Mouse (Mus musculus) MEL (cell line): Measurements from ENCODE around the gene Cxcl10. TPM values are rescaled to one million over a fixed set of nuclear protein-coding genes. Genes with fewer than 3 reads are reported as not detected.

Experiments used
- DNase-seq: peaks from one replicate; pipeline ENCODE4 v3.0.0; 2011; ENCODE audit warnings: low read depth, low spot score
- H3K27ac ChIP-seq: 2 replicates; pipeline ENCODE4 v1.5.1; 2012; ENCODE audit warnings: low read depth, mild to moderate bottlenecking, control low read depth, low read length, moderate library complexity; ENCODE audit not compliant: control insufficient read depth
- H3K27me3 ChIP-seq, 2 experiments: fragments of 150-350 bp in 1 of 2; sonication (generic) in 1 of 2; 2 replicates each; pipeline ENCODE4 v1.6.1; 2012; ENCODE audit warnings: low read length in 2 of 2, mild to moderate bottlenecking in 2 of 2, improper control_type of control experiment in 1 of 2, moderate library complexity in 1 of 2; ENCODE audit not compliant: insufficient read depth in 2 of 2, control insufficient read depth in 1 of 2
- H3K36me3 ChIP-seq, 2 experiments: 2 replicates each; pipeline ENCODE4 v1.6.1; 2012 to 2014; ENCODE audit warnings: low read length in 2 of 2, improper control_type of control experiment in 1 of 2, inconsistent platforms in 1 of 2, mild to moderate bottlenecking in 1 of 2; ENCODE audit not compliant: insufficient read depth in 2 of 2, control insufficient read depth in 1 of 2
- H3K4me1 ChIP-seq, 2 experiments: fragments of 150-350 bp in 1 of 2; sonication (generic) in 1 of 2; 2 replicates each; pipeline ENCODE4 v1.6.1; 2012; ENCODE audit warnings: low read length in 2 of 2, improper control_type of control experiment in 1 of 2, mild to moderate bottlenecking in 1 of 2; ENCODE audit not compliant: insufficient read depth in 2 of 2, control insufficient read depth in 1 of 2
- H3K4me3 ChIP-seq, 2 experiments: fragments of 150-350 bp in 1 of 2; sonication (generic) in 1 of 2; 2 replicates each; pipeline ENCODE4 v1.5.1; 2012; ENCODE audit warnings: low read depth in 2 of 2, low read length in 2 of 2, mild to moderate bottlenecking in 2 of 2, moderate library complexity in 2 of 2, control low read depth in 1 of 2, improper control_type of control experiment in 1 of 2; ENCODE audit not compliant: control insufficient read depth in 1 of 2, insufficient read depth in 1 of 2
- H3K79me2 ChIP-seq: 2 replicates; pipeline ENCODE4 v1.6.1; 2012; ENCODE audit warnings: mild to moderate bottlenecking, low read length, moderate library complexity; ENCODE audit not compliant: control insufficient read depth, poor library complexity, insufficient read depth
- H3K9ac ChIP-seq: 2 replicates; pipeline ENCODE4 v1.6.1; 2012; ENCODE audit warnings: low read depth, mild to moderate bottlenecking, control low read depth, low read length, moderate library complexity; ENCODE audit not compliant: control insufficient read depth, poor library complexity, severe bottlenecking
- H3K9me3 ChIP-seq: fragments of 150-350 bp; sonication (generic); replicated peaks from 2 replicates; pipeline ENCODE4 v1.6.1; 2012; ENCODE audit warnings: mild to moderate bottlenecking, low read length, improper control_type of control experiment, moderate library complexity; ENCODE audit not compliant: insufficient read depth
- BHLHE40 ChIP-seq: IDR thresholded peaks from 2 replicates; pipeline ENCODE4 v1.6.1; 2012; ENCODE audit warnings: low read depth, mild to moderate bottlenecking, inconsistent platforms, low read length, improper control_type of control experiment, borderline replicate concordance
- E2F4 ChIP-seq: IDR thresholded peaks from 2 replicates; pipeline ENCODE4 v1.6.1; 2011; ENCODE audit warnings: low read depth, low read length, improper control_type of control experiment, borderline replicate concordance
- ELF1 ChIP-seq: IDR thresholded peaks from 2 replicates; pipeline ENCODE4 v1.6.1; 2014; ENCODE audit warnings: low read depth, mild to moderate bottlenecking, inconsistent platforms, low read length, improper control_type of control experiment, moderate library complexity
- ETS1 ChIP-seq: IDR thresholded peaks from 2 replicates; pipeline ENCODE4 v1.6.1; 2012; ENCODE audit warnings: low read depth, mild to moderate bottlenecking, inconsistent platforms, low read length, improper control_type of control experiment, moderate library complexity
- GATA1 ChIP-seq: IDR thresholded peaks from 2 replicates; pipeline ENCODE4 v1.6.1; 2011; ENCODE audit warnings: low read depth, low read length, improper control_type of control experiment
- JUND ChIP-seq: IDR thresholded peaks from 2 replicates; pipeline ENCODE4 v1.6.1; 2011; ENCODE audit warnings: low read depth, mild to moderate bottlenecking, improper control_type of control experiment, low read length
- KAT2A ChIP-seq: conservative IDR thresholded peaks from 2 replicates; pipeline ENCODE4 v1.6.1; 2012; ENCODE audit warnings: low read depth, low read length, improper control_type of control experiment, inconsistent platforms
- MAFK ChIP-seq: IDR thresholded peaks from 2 replicates; pipeline ENCODE4 v1.6.1; 2011; ENCODE audit warnings: low read depth, mild to moderate bottlenecking, low read length, improper control_type of control experiment, borderline replicate concordance
- MAZ ChIP-seq: IDR thresholded peaks from 2 replicates; pipeline ENCODE4 v1.6.1; 2012; ENCODE audit warnings: low read depth, mild to moderate bottlenecking, inconsistent platforms, low read length, improper control_type of control experiment
- MYC ChIP-seq: IDR thresholded peaks from 2 replicates; pipeline ENCODE4 v1.6.1; 2011; ENCODE audit warnings: low read depth, mild to moderate bottlenecking, low read length, improper control_type of control experiment, moderate library complexity
- NRF1 ChIP-seq: IDR thresholded peaks from 2 replicates; pipeline ENCODE4 v1.6.1; 2014; ENCODE audit warnings: low read depth, mild to moderate bottlenecking, inconsistent platforms, low read length, improper control_type of control experiment, moderate library complexity; ENCODE audit not compliant: poor library complexity, insufficient read depth, severe bottlenecking
- POLR2A ChIP-seq, 2 experiments: IDR thresholded peaks; 2 replicates each; pipeline ENCODE4 v1.6.1; 2011 to 2012; ENCODE audit warnings: low read length in 2 of 2, mild to moderate bottlenecking in 2 of 2, control low read depth in 1 of 2, improper control_type of control experiment in 1 of 2, low read depth in 1 of 2, moderate library complexity in 1 of 2; ENCODE audit not compliant: control insufficient read depth in 1 of 2, insufficient read depth in 1 of 2, poor library complexity in 1 of 2
- POLR2AphosphoS2 ChIP-seq: IDR thresholded peaks from 2 replicates; pipeline ENCODE4 v1.6.1; 2011; ENCODE audit warnings: low read length, improper control_type of control experiment
- POLR2AphosphoS5 ChIP-seq: IDR thresholded peaks from 2 replicates; pipeline ENCODE4 v1.6.1; 2012; ENCODE audit warnings: low read depth, borderline replicate concordance, mild to moderate bottlenecking, inconsistent platforms, low read length, moderate library complexity, mixed read lengths
- RAD21 ChIP-seq: IDR thresholded peaks from 2 replicates; pipeline ENCODE4 v1.6.1; 2011; ENCODE audit warnings: mild to moderate bottlenecking, low read depth, low read length, improper control_type of control experiment
- RCOR1 ChIP-seq: IDR thresholded peaks from 2 replicates; pipeline ENCODE4 v1.6.1; 2012; ENCODE audit warnings: low read depth, mild to moderate bottlenecking, inconsistent platforms, low read length, improper control_type of control experiment
- SIN3A ChIP-seq: IDR thresholded peaks from 2 replicates; pipeline ENCODE4 v1.6.1; 2012; ENCODE audit warnings: low read length, improper control_type of control experiment, inconsistent platforms
- UBTF ChIP-seq: IDR thresholded peaks from 2 replicates; pipeline ENCODE4 v1.6.1; 2012; ENCODE audit warnings: low read depth, mild to moderate bottlenecking, inconsistent platforms, low read length, improper control_type of control experiment, moderate library complexity, borderline replicate concordance; ENCODE audit not compliant: insufficient read depth
- USF2 ChIP-seq, 2 experiments: IDR thresholded peaks; 2 replicates each; pipeline ENCODE4 v1.6.1; 2011 to 2012; ENCODE audit warnings: improper control_type of control experiment in 2 of 2, low read length in 2 of 2, borderline replicate concordance in 1 of 2, inconsistent platforms in 1 of 2, low read depth in 1 of 2, mild to moderate bottlenecking in 1 of 2; ENCODE audit not compliant: insufficient read depth in 1 of 2
- ZC3H11A ChIP-seq: IDR thresholded peaks from 2 replicates; pipeline ENCODE4 v1.6.1; 2012; ENCODE audit warnings: low read depth, mild to moderate bottlenecking, inconsistent platforms, low read length, improper control_type of control experiment
- ZKSCAN1 ChIP-seq: IDR thresholded peaks from 2 replicates; pipeline ENCODE4 v1.6.1; 2012; ENCODE audit warnings: low read depth, mild to moderate bottlenecking, inconsistent platforms, low read length, improper control_type of control experiment, moderate library complexity
- polyA plus RNA-seq, 2 experiments: library from polyadenylated mRNA; stranded (reverse) in 1 of 2; unstranded in 1 of 2; fragments of >175 nt in 1 of 2; fragments of >200 nt in 1 of 2; gene quantifications; 2 replicates each; pipeline versions ENCODE4 v1.2.1 to v1.2.4; 2012; ENCODE audit warnings: low replicate concordance in 2 of 2, low read depth in 1 of 2; ENCODE audit not compliant: insufficient read length in 2 of 2, insufficient read depth in 1 of 2, missing spikeins in 1 of 2
- total RNA-seq: library from RNA; depleted of rRNA; stranded (reverse); fragments of 300-350 nt; gene quantifications from 2 replicates; pipeline ENCODE4 v1.2.3, GENCODE M21; 2012

Cxcl10 gene
- total and polyA plus RNA-seq, 3 experiments = 0.11 TPM; not detected in 2

DNA sequence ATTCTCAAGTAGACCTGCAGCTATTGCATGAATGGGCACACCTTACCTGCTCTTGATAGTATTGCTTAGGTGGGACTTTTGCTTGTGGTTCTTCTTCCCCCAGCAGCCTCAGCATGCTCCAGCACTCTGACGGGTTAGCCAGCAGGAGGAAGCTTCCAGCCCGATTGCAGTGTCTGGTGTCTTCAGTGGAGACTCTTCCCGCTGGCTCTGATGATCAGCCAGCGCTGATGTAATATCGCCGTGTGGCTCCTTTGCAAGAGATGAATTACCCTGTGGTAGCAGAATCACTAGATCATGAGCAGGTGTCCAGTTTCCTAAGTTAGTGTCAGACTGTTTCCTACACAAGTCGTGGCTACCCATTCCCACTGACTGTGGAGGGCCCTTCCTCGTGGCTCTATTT, 3.7 kb downstream of the Cxcl10 start:
- H3K9ac ChIP-seq = no peak overlapping the region
- H3K4me3 ChIP-seq = no peak overlapping the region
- no peak for DNase-seq
- H3K4me1 ChIP-seq = peaks cover 0 to 7% of the 10 kb centered on the region in 2 experiments; a peak in 2 of 4 replicates
- no peaks in the 10 kb centered on the region for H3K9me3 ChIP-seq
- peaks cover 0 to 2% of the 10 kb centered on the region in 2 experiments; a peak in 1 of 4 replicates for H3K27me3 ChIP-seq
- TF ChIP-seq E2F4 = no peak
- TF ChIP-seq RCOR1 = no peak
- no peak for TF ChIP-seq USF2 (IDR thresholded peaks at IDR 0.05; ENCODE audit: borderline replicate concordance in 1 of 2, insufficient read depth in 1 of 2, low read depth in 1 of 2, low read length in 2 of 2)
- no peak for TF ChIP-seq RAD21
- no peak for TF ChIP-seq MAZ
- no peak for TF ChIP-seq MYC
- TF ChIP-seq ZKSCAN1 = no peak
- no peak for TF ChIP-seq ZC3H11A
- TF ChIP-seq POLR2A (IDR thresholded peaks at IDR 0.05; ENCODE audit: control insufficient read depth in 1 of 2, insufficient read depth in 1 of 2, low read depth in 1 of 2, low read length in 2 of 2, poor library complexity in 1 of 2) = no peak
- TF ChIP-seq SIN3A = no peak
- TF ChIP-seq GATA1 = no peak
- no peak for TF ChIP-seq UBTF
- TF ChIP-seq POLR2AphosphoS2 = no peak
- no peak for TF ChIP-seq POLR2AphosphoS5
- TF ChIP-seq ELF1 = no peak
- TF ChIP-seq MAFK = no peak
- no peak for TF ChIP-seq KAT2A
- TF ChIP-seq ETS1 = no peak
- H3K27ac ChIP-seq = no peak overlapping the region
- H3K36me3 ChIP-seq = no peaks in the 10 kb centered on the region
- H3K79me2 ChIP-seq = no peaks in the 10 kb centered on the region

DNA sequence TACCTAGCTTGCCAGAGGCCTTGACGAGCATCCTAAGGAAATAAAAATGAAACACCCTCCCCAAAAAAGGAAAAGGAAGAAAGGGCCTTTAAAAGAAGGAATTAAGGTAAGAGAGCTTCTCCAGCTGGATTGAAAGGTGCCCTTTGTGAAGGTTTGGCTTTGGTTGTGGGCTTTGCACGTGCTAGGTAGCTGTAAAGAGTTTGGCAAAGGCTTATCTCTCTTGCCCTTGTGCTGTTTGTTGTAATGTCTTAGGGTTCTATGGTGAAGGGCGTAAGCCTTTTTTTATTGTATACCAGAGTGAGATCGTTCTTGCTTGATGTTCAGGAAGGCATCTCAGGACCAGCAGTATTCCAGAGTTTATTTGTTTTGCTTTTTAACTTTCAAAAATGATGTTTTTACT, 8.1 kb downstream of the Cxcl10 start:
- H3K4me1 ChIP-seq = no peaks in the 10 kb centered on the region
- no peak overlapping the region for H3K27ac ChIP-seq
- H3K36me3 ChIP-seq = no peaks in the 10 kb centered on the region
- H3K9ac ChIP-seq = no peak overlapping the region
- H3K9me3 ChIP-seq = no peaks in the 10 kb centered on the region
- DNase-seq = no peak
- TF ChIP-seq JUND = no peak
- TF ChIP-seq POLR2AphosphoS5 = no peak
- 0 out of 2 replicates have a peak, but pooled peaks have one; percentile 20 for TF ChIP-seq GATA1
- TF ChIP-seq BHLHE40 = peak; percentile 81
- no peak for TF ChIP-seq NRF1
- peaks cover 2 to 10% of the 10 kb centered on the region in 2 experiments for H3K27me3 ChIP-seq
- H3K4me3 ChIP-seq = no peak overlapping the region
- no peaks in the 10 kb centered on the region for H3K79me2 ChIP-seq
